Mouse (Mus musculus) activated CD4-positive, CD25-positive, alpha-beta regulatory T cell, adult 4 months (primary cell): ENCODE results near the gene Creg1. TPM values are rescaled to one million over a fixed set of nuclear protein-coding genes. Genes with fewer than 3 reads are reported as not detected.

Experiments used
- ATAC-seq: one replicate; pipeline ENCODE4 v1.8.0; 2017
- polyA plus RNA-seq, 2 experiments: library from polyadenylated mRNA; unstranded; fragments of 100-300 nt; shearing (Covaris generic); gene quantifications; one replicate each; pipeline ENCODE4 v1.2.1; 2017

The Creg1 gene
- 10 to 100 TPM; 24.1 to 24.2 TPM for polyA plus RNA-seq

- ATAC-seq: peak; percentile 97
Measured at GRCm38 (mm10) chr1:165763635-165764372, at the start of gene Creg1. TSS of gene Creg1 (plus strand) at chr1:165763746.

GRCm38 (mm10) chr1:165713798-165714197, 49.7 kb upstream of the Creg1 start:
- ATAC-seq: no peak

- no peak for ATAC-seq
Measured at GRCm38 (mm10) chr1:165716426-165716825, 47.1 kb upstream of the Creg1 start.

- ATAC-seq: peak; percentile 62
Measured at GRCm38 (mm10) chr1:165717711-165718542, 45.6 kb upstream of the Creg1 start.

- ATAC-seq: peak; percentile 6
Measured at GRCm38 (mm10) chr1:165718543-165719105, 44.9 kb upstream of the Creg1 start.

GRCm38 (mm10) chr1:165722531-165723123, 40.9 kb upstream of the Creg1 start:
- ATAC-seq: peak; percentile 60

- no peak for ATAC-seq
Measured at GRCm38 (mm10) chr1:165724219-165725033, 39.1 kb upstream of the Creg1 start.

GRCm38 (mm10) chr1:165725039-165725644, 38.4 kb upstream of the Creg1 start:
- ATAC-seq: no peak

GRCm38 (mm10) chr1:165726986-165727385, 36.6 kb upstream of the Creg1 start:
- ATAC-seq: no peak

- ATAC-seq: no peak
Measured at GRCm38 (mm10) chr1:165728057-165728639, 35.4 kb upstream of the Creg1 start.

- peak; percentile 86 for ATAC-seq
Measured at GRCm38 (mm10) chr1:165730129-165730528, 33.4 kb upstream of the Creg1 start.

- no peak for ATAC-seq
Measured at GRCm38 (mm10) chr1:165731553-165731952, 32.0 kb upstream of the Creg1 start.

GRCm38 (mm10) chr1:165734840-165735239, 28.7 kb upstream of the Creg1 start:
- ATAC-seq: no peak

- peak; percentile 93 for ATAC-seq
Measured at GRCm38 (mm10) chr1:165735826-165736818, 27.4 kb upstream of the Creg1 start.

- ATAC-seq: no peak
Measured at GRCm38 (mm10) chr1:165737451-165737850, 26.1 kb upstream of the Creg1 start.

- ATAC-seq: no peak
Measured at GRCm38 (mm10) chr1:165737867-165738266, 25.7 kb upstream of the Creg1 start.

GRCm38 (mm10) chr1:165738985-165739384, 24.6 kb upstream of the Creg1 start:
- no peak for ATAC-seq

- no peak for ATAC-seq
Measured at GRCm38 (mm10) chr1:165741989-165742388, 21.6 kb upstream of the Creg1 start.

- no peak for ATAC-seq
Measured at GRCm38 (mm10) chr1:165748053-165748452, 15.5 kb upstream of the Creg1 start.

- no peak for ATAC-seq
Measured at GRCm38 (mm10) chr1:165751142-165751541, 12.4 kb upstream of the Creg1 start.
